Mouse (Mus musculus) ovary, postnatal 14 days (tissue): ENCODE results near the gene Rps27.

ENCODE experiments used
- DNase-seq: peaks from one replicate; pipeline ENCODE4 v3.0.0; 2022; ENCODE audit warnings: low spot score

Rps27 gene

DNA sequence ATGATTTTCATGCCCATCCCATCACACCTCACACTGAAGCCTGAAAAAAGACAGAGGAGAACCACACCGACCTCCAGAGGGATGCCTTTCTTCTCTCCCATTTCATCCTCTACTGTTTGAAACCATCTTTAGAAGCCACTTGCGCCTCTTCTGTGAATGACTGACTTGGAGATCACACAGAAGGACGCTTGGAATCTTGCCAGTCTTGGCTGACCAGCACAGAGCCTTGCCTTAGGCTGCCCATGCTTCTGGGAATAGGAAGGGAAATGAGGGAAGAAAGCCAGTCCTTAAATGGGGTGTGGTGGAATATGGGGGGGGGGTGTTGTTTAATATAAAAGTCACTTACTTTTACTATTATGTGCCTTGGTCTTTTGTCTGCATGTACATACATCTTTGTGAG lies 29.9 kb downstream of the Rps27 start:
- DNase-seq: no peak

DNA sequence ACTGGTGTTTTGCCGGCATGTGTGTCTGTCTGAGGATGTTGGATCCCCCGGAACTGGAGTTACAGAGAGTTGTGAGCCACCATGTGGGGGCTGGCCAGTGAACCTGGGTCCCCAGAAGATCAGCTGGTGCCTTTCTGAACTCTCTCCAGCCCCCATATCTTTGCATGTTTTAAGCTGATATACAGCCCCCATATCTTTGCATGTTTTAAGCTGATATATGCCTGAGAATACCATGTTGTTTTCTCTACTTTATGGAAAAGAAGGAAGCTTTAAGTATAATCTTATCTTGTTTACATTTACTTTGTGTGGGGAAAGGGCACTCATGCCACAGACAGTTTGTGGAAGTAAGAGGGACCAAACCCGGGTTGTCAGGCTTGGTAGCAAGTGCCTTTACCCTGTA lies 33.9 kb downstream of the Rps27 start:
- DNase-seq: no peak
